Mouse (Mus musculus) olfactory bulb, adult 2 months (tissue): ENCODE data around the gene Tubgcp3. TPM values are rescaled to one million over a fixed set of nuclear protein-coding genes. Genes with fewer than 3 reads are reported as not detected.
"Not testable (repeated sequence)": the region's sequence is repeated elsewhere in the genome, so short reads cannot be mapped to it uniquely, and the experiment has no call there.

Source experiments
- H3K27ac ChIP-seq: fragments of 200-500 bp; 2 replicates; pipeline ENCODE4 v1.5.1; 2012; ENCODE audit warnings: low read depth, low read length; ENCODE audit not compliant: insufficient read depth
- H3K4me1 ChIP-seq: fragments of 200-500 bp; 2 replicates; pipeline ENCODE4 v1.6.1; 2012; ENCODE audit warnings: low read length; ENCODE audit not compliant: control insufficient read depth, insufficient read depth
- H3K4me3 ChIP-seq: fragments of 200-500 bp; 2 replicates; pipeline ENCODE4 v1.5.1; 2012; ENCODE audit warnings: mild to moderate bottlenecking, low read depth, low read length, moderate library complexity; ENCODE audit not compliant: insufficient read depth
- CTCF ChIP-seq: fragments of 200-500 bp; IDR thresholded peaks from 2 replicates; pipeline ENCODE4 v1.5.1; 2012; ENCODE audit warnings: low read depth, mild to moderate bottlenecking, low read length, moderate library complexity; ENCODE audit not compliant: insufficient read depth
- POLR2A ChIP-seq: fragments of 200-500 bp; IDR thresholded peaks from 2 replicates; pipeline ENCODE4 v1.6.1; 2012; ENCODE audit warnings: mild to moderate bottlenecking, low read depth, low read length, moderate library complexity; ENCODE audit not compliant: insufficient read depth
- WGBS: fragments of 180-500 bp; shearing (Covaris S2); methylation state at CpG from one replicate; pipeline ENCODE4 v1.1.7; 2018; 5-methylcytosine and 5-hydroxymethylcytosine counted together
- polyA plus RNA-seq: library from polyadenylated mRNA; stranded (reverse); fragments of >200 nt; gene quantifications from 2 replicates; pipeline ENCODE4 v1.2.4, GENCODE M21; 2012; ENCODE audit warnings: low replicate concordance; ENCODE audit not compliant: missing spikeins, insufficient read depth, insufficient read length

The Tubgcp3 gene
- polyA plus RNA-seq, 1 experiment, result not detected

GRCm38 (mm10) chr8:12671473-12672055 lies 484 bp downstream of the Tubgcp3 start:
- Histone ChIP-seq H3K4me3 (peak overlapping the region; percentile 91), H3K27ac (peak overlapping the region; percentile 63; the same call in 1 of the 2 replicates), H3K4me1 (no peaks in the 10 kb centered on the region)
- under 1% methylated on average over 38 of the region's 38 CpGs for WGBS
- TF ChIP-seq CTCF (0 out of 2 replicates have a peak, but pooled peaks have one; percentile 12), POLR2A (no peak)

- TF ChIP-seq CTCF (no peak), POLR2A (no peak)
- Histone ChIP-seq H3K27ac (no peak overlapping the region), H3K4me3 (no peak overlapping the region), H3K4me1 (no peaks in the 10 kb centered on the region)
- 20% methylated on average over 6 of the region's 6 CpGs for WGBS
Observed at GRCm38 (mm10) chr8:12670965-12671364, 1.1 kb downstream of the Tubgcp3 start.

GRCm38 (mm10) chr8:12668832-12669231 lies 3.2 kb downstream of the Tubgcp3 start:
- H3K4me1 ChIP-seq, result no peaks in the 10 kb centered on the region
- no peak overlapping the region for H3K27ac ChIP-seq
- H3K4me3 ChIP-seq, result no peak overlapping the region
- no peak for TF ChIP-seq CTCF
- no peak for TF ChIP-seq POLR2A
- WGBS, result 59% methylated on average over 6 of the region's 6 CpGs

GRCm38 (mm10) chr8:12666530-12666929 lies 5.5 kb downstream of the Tubgcp3 start:
- not testable (repeated sequence) for H3K27ac ChIP-seq, H3K4me3 ChIP-seq, H3K4me1 ChIP-seq
- 72% methylated on average over 3 of the region's 3 CpGs for WGBS

GRCm38 (mm10) chr8:12663105-12663456 lies 9.0 kb downstream of the Tubgcp3 start:
- TF ChIP-seq CTCF (no peak), POLR2A (no peak)
- H3K4me3 ChIP-seq, result no peak overlapping the region
- 63% methylated on average over 5 of the region's 5 CpGs for WGBS
- no peaks in the 10 kb centered on the region for H3K4me1 ChIP-seq
- H3K27ac ChIP-seq, result no peak overlapping the region

- Histone ChIP-seq H3K4me1 (no peaks in the 10 kb centered on the region), H3K27ac (no peak overlapping the region), H3K4me3 (no peak overlapping the region)
- WGBS, result 75% methylated on average over 4 of the region's 4 CpGs
- TF ChIP-seq POLR2A (no peak), CTCF (no peak)
Observed at GRCm38 (mm10) chr8:12662375-12663104, 9.5 kb downstream of the Tubgcp3 start.

- Histone ChIP-seq H3K27ac (no peak overlapping the region), H3K4me1 (no peaks in the 10 kb centered on the region), H3K4me3 (no peak overlapping the region)
- WGBS, result 95% methylated on average over 16 of the region's 16 CpGs
- TF ChIP-seq POLR2A, result no peak
- no peak for TF ChIP-seq CTCF
Observed at GRCm38 (mm10) chr8:12657411-12657810, 14.6 kb downstream of the Tubgcp3 start.

- WGBS, result 86% methylated on average over 4 of the region's 4 CpGs
- TF ChIP-seq CTCF, result no peak
- TF ChIP-seq POLR2A, result no peak
- H3K4me3 ChIP-seq, result no peak overlapping the region
- no peaks in the 10 kb centered on the region for H3K4me1 ChIP-seq
- no peak overlapping the region for H3K27ac ChIP-seq
Observed at GRCm38 (mm10) chr8:12651246-12651645, 20.8 kb downstream of the Tubgcp3 start.

GRCm38 (mm10) chr8:12650495-12650894 lies 21.6 kb downstream of the Tubgcp3 start:
- H3K4me1 ChIP-seq, result no peaks in the 10 kb centered on the region
- WGBS, result 69% methylated on average over 4 of the region's 4 CpGs
- no peak overlapping the region for H3K27ac ChIP-seq
- TF ChIP-seq CTCF (no peak), POLR2A (no peak)
- H3K4me3 ChIP-seq, result no peak overlapping the region

GRCm38 (mm10) chr8:12648951-12649350 lies 23.1 kb downstream of the Tubgcp3 start:
- no peak for TF ChIP-seq POLR2A
- TF ChIP-seq CTCF, result no peak
- H3K4me3 ChIP-seq, result no peak overlapping the region
- WGBS, result 91% methylated on average over 4 of the region's 4 CpGs
- no peaks in the 10 kb centered on the region for H3K4me1 ChIP-seq
- H3K27ac ChIP-seq, result no peak overlapping the region
